7 mouse cellular contexts compared by ENCODE assay signal in the genomic region with DNA sequence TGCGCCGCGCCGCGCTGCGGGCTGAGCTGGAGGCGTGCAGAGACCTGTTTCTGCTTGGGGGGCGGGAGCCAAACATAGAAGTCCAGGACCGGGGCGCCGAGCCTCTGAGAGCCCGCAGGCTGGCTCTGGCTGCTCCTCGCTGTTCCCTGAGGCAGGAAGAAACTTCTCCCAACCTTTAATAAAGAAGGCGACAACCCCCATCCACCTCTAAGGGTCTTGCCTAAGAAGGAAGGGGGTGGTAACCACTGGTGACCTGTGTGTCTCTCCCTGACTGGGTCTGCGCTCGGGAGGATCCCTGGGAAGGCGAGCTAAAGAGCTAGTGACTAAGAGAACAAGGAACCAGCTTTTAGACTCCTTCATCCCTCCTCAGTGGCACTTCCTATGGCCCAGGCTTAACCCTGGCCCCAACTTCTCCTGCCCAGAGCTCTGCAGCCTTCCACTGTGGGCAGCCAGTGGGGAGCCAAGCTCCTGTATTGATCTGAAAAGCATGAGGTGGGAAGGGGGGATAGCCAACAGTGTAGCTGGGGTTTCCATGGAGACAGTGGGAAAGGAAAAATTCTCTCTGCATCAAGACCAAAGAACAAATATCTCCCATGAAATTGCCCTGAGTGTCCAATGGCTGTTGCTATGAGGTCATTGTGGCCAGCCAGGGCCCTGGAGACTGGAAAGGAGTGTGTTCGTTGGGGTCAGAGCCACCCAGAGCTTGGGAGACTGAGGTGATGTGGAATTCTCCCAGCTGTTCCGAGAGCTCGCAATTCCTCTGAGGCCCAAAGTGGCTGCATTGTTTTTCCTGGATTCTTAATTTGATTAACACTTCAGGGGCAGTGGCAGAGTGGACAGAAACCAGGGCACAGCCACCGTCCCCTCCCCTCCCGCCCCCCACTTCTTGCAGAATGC. TPM values are rescaled to one million over a fixed set of nuclear protein-coding genes. Genes with fewer than 3 reads are reported as not detected.
DNase-seq lines count a peak whose midpoint lies in the region; ATAC-seq and TF ChIP-seq lines count a peak whose summit lies in the region.

No protein-coding gene starts in this region.

- ATAC-seq in forebrain, embryonic 15.5 days (replicated peaks): peak; percentile 55; the same call in 1 of the 2 replicates
- ATAC-seq in liver, embryonic 13.5 days (ENCODE audit: low read depth): no peak

- H3K4me1 ChIP-seq in forebrain, embryonic 15.5 days: peaks cover 22% of the 10 kb centered on the region
- H3K4me1 ChIP-seq in liver, embryonic 13.5 days (replicated peaks): 0 out of 2 replicates have a peak, but pooled peaks cover 7% of the 10 kb centered on the region
- H3K4me1 ChIP-seq in olfactory bulb, adult 2 months (ENCODE audit: control insufficient read depth, insufficient read depth, low read length): peaks cover 24% of the 10 kb centered on the region

- no peak for TF ChIP-seq CTCF in olfactory bulb, adult 2 months (IDR thresholded peaks at IDR 0.05; ENCODE audit: insufficient read depth, low read depth, low read length)

- H3K27ac ChIP-seq in forebrain, embryonic 15.5 days (replicated peaks): no peak overlapping the region
- no peak overlapping the region for H3K27ac ChIP-seq in liver, embryonic 13.5 days
- H3K27ac ChIP-seq in olfactory bulb, adult 2 months (ENCODE audit: insufficient read depth, low read depth, low read length): no peak overlapping the region

- no peaks in the 10 kb centered on the region for H3K36me3 ChIP-seq in forebrain, embryonic 15.5 days
- H3K36me3 ChIP-seq in liver, embryonic 13.5 days: no peaks in the 10 kb centered on the region

- DNase-seq in right cerebral cortex, adult 2 months (ENCODE audit: low spot score in 2 of 2): peak; percentile 39 to 50
- DNase-seq in right cerebral cortex, postnatal 10 days (ENCODE audit: low spot score in 2 of 2): no peak
- DNase-seq in liver, embryonic 13.5 days: no peak
- no peak for DNase-seq in ovary, postnatal 14 days (ENCODE audit: low spot score)
- DNase-seq in cerebellum, adult 8-10 months: no peak

- peaks cover 74% of the 10 kb centered on the region for H3K27me3 ChIP-seq in forebrain, embryonic 15.5 days
- H3K27me3 ChIP-seq in liver, embryonic 13.5 days: peaks cover 98% of the 10 kb centered on the region

- under 1% methylated on average over 22 of the region's 22 CpGs for WGBS in forebrain, embryonic 15.5 days
- WGBS in liver, embryonic 13.5 days (ENCODE audit: insufficient replicate concordance): 8% methylated on average over 22 of the region's 22 CpGs
- WGBS in olfactory bulb, adult 2 months: 14% methylated on average over 22 of the region's 22 CpGs

- no peak for TF ChIP-seq POLR2A in olfactory bulb, adult 2 months (IDR thresholded peaks at IDR 0.05; ENCODE audit: insufficient read depth, low read depth, low read length)

- H3K4me3 ChIP-seq in forebrain, embryonic 15.5 days: peak overlapping the region; percentile 47
- peak overlapping the region; percentile 42 for H3K4me3 ChIP-seq in liver, embryonic 13.5 days (replicated peaks)
- peak overlapping the region; percentile 36; the same call in 1 of the 2 replicates for H3K4me3 ChIP-seq in olfactory bulb, adult 2 months (ENCODE audit: insufficient read depth, low read depth, low read length)

- H3K9ac ChIP-seq in forebrain, embryonic 15.5 days (replicated peaks): peak overlapping the region; percentile 10
- no peak overlapping the region for H3K9ac ChIP-seq in liver, embryonic 13.5 days

- H3K9me3 ChIP-seq in forebrain, embryonic 15.5 days: no peaks in the 10 kb centered on the region
- no peaks in the 10 kb centered on the region for H3K9me3 ChIP-seq in liver, embryonic 13.5 days (replicated peaks)

- peak overlapping the region; percentile 67 for H3K4me2 ChIP-seq in forebrain, embryonic 15.5 days (replicated peaks)
- peak overlapping the region; percentile 57 for H3K4me2 ChIP-seq in liver, embryonic 13.5 days

RNA-seq across cellular contexts. Expression of a gene that starts 1.1 kb away (rescaled TPM):
- polyA plus RNA-seq in forebrain, embryonic 15.5 days (2015; fragmentation: Nextera tagmentation; extraction: Ambion mirVana): 0.78 and 1.7 TPM in 2 replicates
- 0.12 and 0.22 TPM in 2 replicates for polyA plus RNA-seq in liver, embryonic 13.5 days (2015; fragmentation: Nextera tagmentation; extraction: Ambion mirVana)
- not detected in 2 replicates for polyA plus RNA-seq in olfactory bulb, adult 2 months (2012; ENCODE audit: insufficient read depth, insufficient read length, low replicate concordance, missing spikeins)

Comparison
In these comparisons a context has a peak if more than half of its experiments do, and no peak if none do; other contexts are left out.
1. DNase-seq: peak in right cerebral cortex, adult 2 months (2 of 2); none in right cerebral cortex, postnatal 10 days (0 of 2), liver, embryonic 13.5 days (single experiment), ovary, postnatal 14 days (single experiment) and cerebellum, adult 8-10 months (single experiment).
2. Peak in every context shown above with its lines, with median percentiles within 50 percentile points of each other: H3K4me3 ChIP-seq.